Mouse (Mus musculus) fat pad, adult 2 months (tissue): ENCODE results near the gene Wbp1l.
"Not testable (repeated sequence)": the region's sequence is repeated elsewhere in the genome, so short reads cannot be mapped to it uniquely, and the experiment has no call there.

Experiments used
- DNase-seq: peaks from one replicate; pipeline ENCODE4 v3.0.0-alpha.2; 2011; ENCODE audit warnings: low read depth, low spot score; ENCODE audit errors: extremely low read depth

The Wbp1l gene

GRCm38 (mm10) chr19:46598720-46599252, at the start of gene Wbp1l:
TSS of gene Wbp1l (plus strand) at chr19:46599084.
- peak; percentile 95 for DNase-seq

- DNase-seq = no peak
These were observed 48.5 kb upstream of the Wbp1l start for GRCm38 (mm10) chr19:46550385-46550784.

GRCm38 (mm10) chr19:46552496-46552895, 46.4 kb upstream of the Wbp1l start:
- no peak for DNase-seq

GRCm38 (mm10) chr19:46553541-46553955, 45.3 kb upstream of the Wbp1l start:
- no peak for DNase-seq

- no peak for DNase-seq
These were observed 40.9 kb upstream of the Wbp1l start for GRCm38 (mm10) chr19:46558009-46558408.

- DNase-seq = no peak
These were observed 40.3 kb upstream of the Wbp1l start for GRCm38 (mm10) chr19:46558631-46559030.

GRCm38 (mm10) chr19:46562132-46562531, 36.8 kb upstream of the Wbp1l start:
- no peak for DNase-seq

GRCm38 (mm10) chr19:46562581-46563515, 36.0 kb upstream of the Wbp1l start:
- peak; percentile 21 for DNase-seq

GRCm38 (mm10) chr19:46563603-46564002, 35.3 kb upstream of the Wbp1l start:
- DNase-seq = no peak

- DNase-seq = no peak
These were observed 34.8 kb upstream of the Wbp1l start for GRCm38 (mm10) chr19:46564043-46564462.

- not testable (repeated sequence) for DNase-seq
These were observed 27.5 kb upstream of the Wbp1l start for GRCm38 (mm10) chr19:46571211-46571877.

GRCm38 (mm10) chr19:46571878-46572244, 27.0 kb upstream of the Wbp1l start:
- no peak for DNase-seq

- no peak for DNase-seq
These were observed 26.3 kb upstream of the Wbp1l start for GRCm38 (mm10) chr19:46572548-46572947.

GRCm38 (mm10) chr19:46572951-46573937, 25.6 kb upstream of the Wbp1l start, which contains the start of the genes Arl3 and Sfxn2:
TSS of gene Arl3 (minus strand) at chr19:46573198.
TSS of gene Sfxn2 (plus strand) at chr19:46573365.
- DNase-seq = peak; percentile 71

GRCm38 (mm10) chr19:46573990-46574389, 24.9 kb upstream of the Wbp1l start:
- DNase-seq = no peak

- DNase-seq = no peak
These were observed 23.7 kb upstream of the Wbp1l start for GRCm38 (mm10) chr19:46575196-46575595.

GRCm38 (mm10) chr19:46587823-46588508, 10.9 kb upstream of the Wbp1l start:
- DNase-seq = no peak

GRCm38 (mm10) chr19:46591575-46591974, 7.3 kb upstream of the Wbp1l start:
- no peak for DNase-seq

- no peak for DNase-seq
These were observed 6.0 kb upstream of the Wbp1l start for GRCm38 (mm10) chr19:46592751-46593439.
